Mouse (Mus musculus) ES-CJ7 (cell line): ENCODE results near the gene Olfr910.

Experiments used
- DNase-seq: peaks from one replicate; pipeline ENCODE4 v3.0.0; 2011; ENCODE audit warnings: low read depth, low spot score

The Olfr910 gene

DNA sequence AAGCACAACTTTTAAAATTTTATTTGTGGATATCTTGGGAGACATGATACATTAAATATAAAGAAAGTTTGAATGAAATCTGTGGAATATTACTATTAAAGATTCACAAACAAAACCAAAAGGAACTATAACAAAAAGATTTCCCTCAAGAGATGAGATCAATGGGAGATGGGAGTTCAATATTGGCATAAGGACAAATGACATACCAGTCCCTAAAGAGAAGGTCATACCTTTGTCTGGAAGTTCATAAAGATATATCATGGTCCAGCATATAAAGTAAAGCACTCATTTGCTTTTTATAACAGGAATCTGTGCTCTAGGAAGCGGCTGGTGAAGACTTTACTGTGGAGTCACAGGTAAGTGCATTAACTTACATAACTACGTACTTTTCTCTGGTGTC is at the start of gene Olfr910:
Gene Olfr910 (plus strand): TSS at position 301 of the 400 bp plus-strand sequence.
- no peak for DNase-seq

- no peak for DNase-seq
Measured at GRCm38 (mm10) chr9:38495501-38495900, 42.1 kb upstream of the Olfr910 start, which contains the start of gene Olfr907. Gene Olfr907 (plus strand): TSS chr9:38495801.

DNA sequence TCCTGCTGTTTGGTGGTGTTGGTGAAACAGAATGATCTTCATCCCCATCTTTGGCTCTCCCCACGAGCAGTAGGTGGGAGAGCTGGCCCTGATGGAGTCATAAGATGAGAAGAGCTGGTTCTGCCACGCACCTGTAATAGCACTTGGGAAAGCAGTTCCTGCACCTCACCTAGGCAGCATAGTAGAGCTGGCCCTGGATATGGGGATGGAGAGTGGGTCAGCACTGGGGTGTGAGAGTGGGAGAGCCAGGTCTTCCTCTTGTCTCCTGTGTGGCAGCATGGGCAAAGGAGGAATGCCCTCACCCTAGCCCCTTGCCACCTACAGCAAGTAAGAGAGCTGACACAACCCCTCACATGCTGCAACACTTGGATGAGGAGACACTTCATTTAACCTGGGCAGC is 25.3 kb upstream of the Olfr910 start:
- no peak for DNase-seq

DNA sequence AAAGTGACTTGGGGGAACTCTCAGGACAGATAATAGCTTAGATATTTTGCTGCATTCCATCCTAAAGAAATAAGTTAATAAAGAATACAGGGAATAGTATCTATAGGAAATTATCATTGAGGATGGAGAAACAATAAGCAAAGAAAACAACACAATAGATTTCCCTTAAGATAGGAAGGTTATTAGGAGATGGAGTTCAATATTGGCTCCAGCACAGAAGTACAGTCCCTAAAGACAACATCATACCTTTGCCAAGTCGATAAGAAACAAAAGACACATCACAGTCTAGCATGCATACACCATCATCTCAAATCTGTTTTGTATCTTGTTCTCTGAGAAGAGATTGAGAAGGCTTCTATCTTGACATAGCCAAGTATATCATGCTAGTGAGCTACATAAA is 16.4 kb upstream of the Olfr910 start, which contains the start of gene Olfr911-ps1:
Gene Olfr911-ps1 (plus strand): TSS at position 301 of the 400 bp plus-strand sequence.
- no peak for DNase-seq

GRCm38 (mm10) chr9:38579878-38580277 is 42.2 kb downstream of the Olfr910 start, which contains the start of gene Olfr912:
Gene Olfr912 (plus strand): TSS chr9:38580178.
- DNase-seq, result no peak
